Comparison of ENCODE assay signal across 23 mouse cellular contexts in the genomic region with DNA sequence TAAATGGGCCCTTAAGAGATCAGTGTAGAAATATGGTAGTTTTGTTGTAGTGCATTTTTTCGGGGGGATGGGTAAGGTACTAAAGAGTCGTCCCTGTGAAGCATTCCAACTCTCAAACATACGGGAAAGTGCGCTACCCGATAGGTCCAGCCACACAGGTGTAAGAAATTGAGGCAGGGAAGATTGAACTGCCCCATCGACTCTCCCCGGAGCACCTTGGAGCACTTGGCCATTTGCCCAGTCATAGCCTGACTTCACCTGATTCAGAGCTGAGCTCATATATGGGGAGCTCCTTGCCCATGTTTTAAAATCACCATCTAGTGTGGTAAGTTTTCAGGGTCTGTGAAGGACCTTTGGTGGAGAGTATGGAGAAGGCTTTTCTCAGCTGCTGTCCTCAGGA. TPM values are rescaled to one million over a fixed set of nuclear protein-coding genes. Genes with fewer than 3 reads are reported as not detected.
DNase-seq lines count a peak whose midpoint lies in the region; ATAC-seq and TF ChIP-seq lines count a peak whose summit lies in the region.
"Had no signal": no experiment of that assay in that cellular context is flagged by ENCODE, and none has a peak within 500 bp of the region (broad histone marks: within the 10 kb centered on the region; RNA-seq: fewer than 3 reads in every experiment).

No protein-coding gene starts in this region.

- WGBS in kidney, adult 2 months, result 68% methylated on average over 7 of the region's 7 CpGs
- 81% methylated on average over 7 of the region's 7 CpGs for WGBS in kidney, embryonic 16.5 days
- WGBS in lung, embryonic 14.5 days, result 83% methylated on average over 7 of the region's 7 CpGs
- 75% methylated on average over 7 of the region's 7 CpGs for WGBS in lung, adult 2 months

- no peak overlapping the region for H3K9ac ChIP-seq in kidney, embryonic 16.5 days (replicated peaks; ENCODE audit: low read length)
- no peak overlapping the region for H3K9ac ChIP-seq in lung, embryonic 14.5 days
- H3K9ac ChIP-seq: embryonic facial prominence, embryonic 15.5 days; heart, embryonic 15.5 days; hindbrain, embryonic 14.5 days; stomach, embryonic 15.5 days had no signal

- no peak overlapping the region for H3K27ac ChIP-seq in kidney, adult 2 months (ENCODE audit: insufficient read depth, low read depth, low read length)
- no peak overlapping the region for H3K27ac ChIP-seq in kidney, embryonic 16.5 days (ENCODE audit: low read length)
- H3K27ac ChIP-seq in lung, embryonic 14.5 days (ENCODE audit: low read depth), result no peak overlapping the region
- H3K27ac ChIP-seq: embryonic facial prominence, embryonic 15.5 days; heart, embryonic 15.5 days; hindbrain, embryonic 14.5 days; left cerebral cortex, adult 2 months; midbrain, embryonic 10.5 days; stomach, embryonic 15.5 days had no signal

- TF ChIP-seq POLR2A in kidney, adult 2 months (IDR thresholded peaks at IDR 0.05; ENCODE audit: low read depth, low read length), result no peak
- TF ChIP-seq POLR2A in lung, adult 2 months (IDR thresholded peaks at IDR 0.05; ENCODE audit: borderline replicate concordance, extremely low read depth, low read depth, low read length), result no peak

- no peak for TF ChIP-seq CTCF in kidney, adult 2 months (conservative IDR thresholded peaks at IDR 0.05; ENCODE audit: insufficient read depth, insufficient read length, low read depth, low read length)
- TF ChIP-seq CTCF in lung, embryonic 14.5 days (IDR thresholded peaks at IDR 0.05; ENCODE audit: low read depth), result no peak
- no peak for TF ChIP-seq CTCF in lung, adult 2 months (IDR thresholded peaks at IDR 0.05; ENCODE audit: insufficient read depth, low read length)

- no peak for ATAC-seq in kidney, embryonic 16.5 days (ENCODE audit: low FRiP score, low TSS enrichment)
- ATAC-seq in lung, embryonic 14.5 days (ENCODE audit: insufficient read depth), result no peak
- ATAC-seq: forebrain, embryonic 14.5 days; inflammation-experienced regulatory T-cells, adult 6 months; Patski had no signal

- H3K4me3 ChIP-seq in kidney, adult 2 months (ENCODE audit: insufficient read depth, low read depth, low read length), result no peak overlapping the region
- H3K4me3 ChIP-seq in kidney, embryonic 16.5 days (ENCODE audit: low read length), result no peak overlapping the region
- H3K4me3 ChIP-seq in lung, embryonic 14.5 days (ENCODE audit: low read depth, low read length), result no peak overlapping the region
- no peak overlapping the region for H3K4me3 ChIP-seq in lung, adult 2 months (replicated peaks; ENCODE audit: extremely low read depth, low read depth, low read length)
- H3K4me3 ChIP-seq: embryonic facial prominence, embryonic 15.5 days; heart, embryonic 15.5 days; left cerebral cortex, adult 2 months; midbrain, embryonic 10.5 days; stomach, embryonic 15.5 days had no signal

- H3K4me2 ChIP-seq in kidney, embryonic 16.5 days (replicated peaks; ENCODE audit: low read depth, low read length), result no peak overlapping the region
- H3K4me2 ChIP-seq in lung, embryonic 14.5 days, result no peak overlapping the region
- H3K4me2 ChIP-seq: embryonic facial prominence, embryonic 15.5 days; heart, embryonic 15.5 days; hindbrain, embryonic 14.5 days; stomach, embryonic 15.5 days had no signal

- H3K36me3 ChIP-seq in kidney, adult 2 months (ENCODE audit: control insufficient read depth, insufficient read depth, low read length), result no peaks in the 10 kb centered on the region
- H3K36me3 ChIP-seq in kidney, embryonic 16.5 days (ENCODE audit: insufficient read depth, low read length), result no peaks in the 10 kb centered on the region
- no peaks in the 10 kb centered on the region for H3K36me3 ChIP-seq in lung, embryonic 14.5 days (ENCODE audit: insufficient read depth)
- H3K36me3 ChIP-seq: embryonic facial prominence, embryonic 15.5 days; midbrain, embryonic 10.5 days had no signal

- H3K9me3 ChIP-seq in kidney, embryonic 16.5 days (ENCODE audit: low read length), result no peaks in the 10 kb centered on the region
- no peaks in the 10 kb centered on the region for H3K9me3 ChIP-seq in lung, embryonic 14.5 days (ENCODE audit: low read depth, low read length)
- H3K9me3 ChIP-seq: embryonic facial prominence, embryonic 15.5 days; G1E; heart, embryonic 15.5 days; midbrain, embryonic 10.5 days; stomach, embryonic 15.5 days had no signal

- DNase-seq in cerebellum, postnatal 25 days, result peak; percentile 14 to 60
- DNase-seq in cerebellum, adult 11-12 months, result no peak
- DNase-seq in kidney, adult 2 months, result peak; percentile 31
- peak; percentile 19 for DNase-seq in lung, embryonic 14.5 days
- DNase-seq in lung, adult 2 months, result no peak
- peak; percentile 53 for DNase-seq in lung, postnatal 36 days
- DNase-seq: B cell, adult 2 months; gastrocnemius, postnatal 10 days; heart, postnatal 4 days; kidney, adult 8-10 months; thymus, adult 2 months had no signal

- H3K4me1 ChIP-seq in kidney, adult 2 months (ENCODE audit: control insufficient read depth, insufficient read depth, low read length), result peaks cover 8% of the 10 kb centered on the region; the same call in 1 of the 2 replicates
- peaks cover 12% of the 10 kb centered on the region for H3K4me1 ChIP-seq in kidney, embryonic 16.5 days (ENCODE audit: insufficient read depth, low read length)
- peaks cover 11% of the 10 kb centered on the region for H3K4me1 ChIP-seq in lung, embryonic 14.5 days (ENCODE audit: insufficient read depth)
- H3K4me1 ChIP-seq in lung, adult 2 months (ENCODE audit: control insufficient read depth, insufficient read depth, low read length), result no peaks in the 10 kb centered on the region

- no peaks in the 10 kb centered on the region for H3K27me3 ChIP-seq in kidney, adult 2 months (replicated peaks; ENCODE audit: control insufficient read depth, insufficient read depth, low read length)
- no peaks in the 10 kb centered on the region for H3K27me3 ChIP-seq in kidney, embryonic 16.5 days (ENCODE audit: insufficient read depth, low read length)
- H3K27me3 ChIP-seq in lung, embryonic 14.5 days (ENCODE audit: insufficient read depth, low read length), result no peaks in the 10 kb centered on the region
- H3K27me3 ChIP-seq: CH12.LX; embryonic facial prominence, embryonic 15.5 days; heart, embryonic 15.5 days; Patski; stomach, embryonic 15.5 days had no signal

RNA-seq across cellular contexts. Expression of gene Itgb3bp, which starts 5.2 kb away (rescaled TPM):
- 0.86 and 1.3 TPM in 2 replicates for polyA plus RNA-seq in kidney, adult 2 months (2012; rRNA removed)
- 30.8 and 31.2 TPM in 2 replicates for polyA plus RNA-seq in kidney, embryonic 16.5 days (2015; fragmentation: Nextera tagmentation; extraction: Ambion mirVana)
- 39.0 and 41.6 TPM in 2 replicates for polyA plus RNA-seq in lung, embryonic 14.5 days (2014; fragmentation: Nextera tagmentation; extraction: Ambion mirVana)
- polyA plus RNA-seq in lung, adult 2 months (2012; rRNA removed), result 0.38 and 0.52 TPM in 2 replicates

RNA-seq across cellular contexts. Expression of gene Pgm1, which starts 5.6 kb away (rescaled TPM):
- 82.9 and 84.2 TPM in 2 replicates for polyA plus RNA-seq in kidney, adult 2 months (2012; rRNA removed)
- 83.2 and 89.5 TPM in 2 replicates for polyA plus RNA-seq in kidney, embryonic 16.5 days (2015; fragmentation: Nextera tagmentation; extraction: Ambion mirVana)
- 52.9 and 60.4 TPM in 2 replicates for polyA plus RNA-seq in lung, embryonic 14.5 days (2014; fragmentation: Nextera tagmentation; extraction: Ambion mirVana)
- 31.4 and 45.2 TPM in 2 replicates for polyA plus RNA-seq in lung, adult 2 months (2012; rRNA removed)

Comparison
In these comparisons a context has a peak if more than half of its experiments do, and no peak if none do; other contexts are left out.
1. DNase-seq: peak in cerebellum, postnatal 25 days (2 of 2), kidney, adult 2 months (single experiment), lung, embryonic 14.5 days (single experiment) and lung, postnatal 36 days (single experiment); none in cerebellum, adult 11-12 months (single experiment) and lung, adult 2 months (single experiment).
2. RNA of gene Itgb3bp, which starts 5.2 kb away (polyA plus RNA-seq): 39.0 to 41.6 TPM in lung, embryonic 14.5 days and 30.8 to 31.2 TPM in kidney, embryonic 16.5 days; 0.86 to 1.3 TPM in kidney, adult 2 months and 0.38 to 0.52 TPM in lung, adult 2 months; every median in the first group is over 10 times any median in the second.